Mouse (Mus musculus) E14TG2a.4 (cell line): ENCODE measurements around the gene H2-M10.1.
"Not testable (repeated sequence)": the region's sequence is repeated elsewhere in the genome, so short reads cannot be mapped to it uniquely, and the experiment has no call there.

Experiments used
- H3K27me3 ChIP-seq: 2 replicates; pipeline ENCODE4 v1.6.1; 2014; ENCODE audit warnings: low read length, control low read depth; ENCODE audit not compliant: insufficient read depth
- H3K36me3 ChIP-seq: 2 replicates; pipeline ENCODE4 v1.6.1; 2014; ENCODE audit warnings: low read length, control low read depth; ENCODE audit not compliant: insufficient read depth
- H3K4me1 ChIP-seq: replicated peaks from 2 replicates; pipeline ENCODE4 v1.6.1; 2014; ENCODE audit warnings: low read depth, low read length, control low read depth
- H3K4me3 ChIP-seq: replicated peaks from 2 replicates; pipeline ENCODE4 v1.5.1; 2014; ENCODE audit warnings: mild to moderate bottlenecking, low read length
- H3K9me3 ChIP-seq: 2 replicates; pipeline ENCODE4 v1.6.1; 2014; ENCODE audit warnings: low read length, control low read depth
- CTCF ChIP-seq: conservative IDR thresholded peaks from 2 replicates; pipeline ENCODE4 v1.5.1; 2014; ENCODE audit warnings: low read length
- NANOG ChIP-seq: IDR thresholded peaks from 2 replicates; pipeline ENCODE4 v1.6.1; 2014; ENCODE audit warnings: borderline replicate concordance, low read length, mixed read lengths
- POU5F1 ChIP-seq: IDR thresholded peaks from 2 replicates; pipeline ENCODE4 v1.6.1; 2014; ENCODE audit warnings: low read length, borderline replicate concordance

The H2-M10.1 gene

GRCm38 (mm10) chr17:36309293-36309692, 16.7 kb downstream of the H2-M10.1 start:
- Histone ChIP-seq H3K4me3 (no peak overlapping the region), H3K9me3 (no peaks in the 10 kb centered on the region), H3K27me3 (no peaks in the 10 kb centered on the region), H3K36me3 (no peaks in the 10 kb centered on the region), H3K4me1 (no peaks in the 10 kb centered on the region)
- no peak for TF ChIP-seq NANOG

- H3K27me3 ChIP-seq, H3K9me3 ChIP-seq, H3K4me3 ChIP-seq, H3K4me1 ChIP-seq, H3K36me3 ChIP-seq: not testable (repeated sequence)
These were observed 17.1 kb downstream of the H2-M10.1 start for GRCm38 (mm10) chr17:36308855-36309254.

- Histone ChIP-seq H3K9me3 (peaks cover 6% of the 10 kb centered on the region; the same call in 1 of the 2 replicates), H3K4me3 (no peak within 1 kb of the TSS), H3K27me3 (no peaks in the 10 kb centered on the region), H3K4me1 (no peaks in the 10 kb centered on the region), H3K36me3 (peaks cover 8% of the 10 kb centered on the region)
- TF ChIP-seq NANOG = no peak
- no peak for TF ChIP-seq CTCF
These were observed 39.6 kb downstream of the H2-M10.1 start, which contains the start of gene H2-M10.2 for GRCm38 (mm10) chr17:36286390-36286789. H2-M10.2 (minus strand) TSS chr17:36286490.

GRCm38 (mm10) chr17:36281521-36282245, 44.3 kb downstream of the H2-M10.1 start:
- no peaks in the 10 kb centered on the region for H3K27me3 ChIP-seq
- no peak overlapping the region for H3K4me3 ChIP-seq
- H3K4me1 ChIP-seq = 0 out of 2 replicates have a peak, but pooled peaks cover 2% of the 10 kb centered on the region
- H3K36me3 ChIP-seq = peaks cover 43% of the 10 kb centered on the region
- H3K9me3 ChIP-seq = peaks cover 6% of the 10 kb centered on the region; the same call in 1 of the 2 replicates
- TF ChIP-seq POU5F1 (no peak), CTCF (no peak), NANOG (no peak)

GRCm38 (mm10) chr17:36274776-36275175, 51.2 kb downstream of the H2-M10.1 start:
- Histone ChIP-seq H3K27me3 (no peaks in the 10 kb centered on the region), H3K4me1 (peaks cover 37% of the 10 kb centered on the region), H3K9me3 (no peaks in the 10 kb centered on the region), H3K4me3 (no peak overlapping the region), H3K36me3 (peaks cover 63% of the 10 kb centered on the region)
- no peak for TF ChIP-seq CTCF
- TF ChIP-seq POU5F1 = no peak
- TF ChIP-seq NANOG = no peak

- no peak overlapping the region for H3K4me3 ChIP-seq
- no peaks in the 10 kb centered on the region for H3K9me3 ChIP-seq
- no peaks in the 10 kb centered on the region for H3K27me3 ChIP-seq
- H3K4me1 ChIP-seq = peaks cover 39% of the 10 kb centered on the region
- no peak for TF ChIP-seq CTCF
- TF ChIP-seq POU5F1 = no peak
- no peak for TF ChIP-seq NANOG
- H3K36me3 ChIP-seq = peaks cover 56% of the 10 kb centered on the region
These were observed 52.2 kb downstream of the H2-M10.1 start for GRCm38 (mm10) chr17:36273796-36274195.
